Mouse (Mus musculus) embryonic fibroblast, embryonic 13.5 days (primary cell): ENCODE measurements at regions not wholly inside any gene's neighbourhood (a gene's known extent, or its start where the extent isn't known, plus 50 kb on each side); places are given as distances from the start of the nearest gene placed in this dataset.

Source experiments
- H3K27ac ChIP-seq: 2 replicates; pipeline ENCODE4 v1.5.1; 2012; ENCODE audit warnings: low read length, control low read depth, inconsistent platforms; ENCODE audit not compliant: insufficient read depth
- H3K4me1 ChIP-seq: 2 replicates; pipeline ENCODE4 v1.6.1; 2011; ENCODE audit warnings: low read length; ENCODE audit not compliant: control insufficient read depth, insufficient read depth
- H3K4me3 ChIP-seq: 2 replicates; pipeline ENCODE4 v1.5.1; 2011; ENCODE audit warnings: mild to moderate bottlenecking, control low read depth, low read length; ENCODE audit not compliant: insufficient read depth
- CTCF ChIP-seq: IDR thresholded peaks from 2 replicates; pipeline ENCODE4 v1.5.1; 2011; ENCODE audit warnings: mild to moderate bottlenecking, control low read depth, low read length, moderate library complexity, borderline replicate concordance; ENCODE audit not compliant: insufficient read depth
- POLR2A ChIP-seq: IDR thresholded peaks from 2 replicates; pipeline ENCODE4 v1.6.1; 2011; ENCODE audit warnings: low read depth, mild to moderate bottlenecking, control low read depth, low read length, moderate library complexity

DNA sequence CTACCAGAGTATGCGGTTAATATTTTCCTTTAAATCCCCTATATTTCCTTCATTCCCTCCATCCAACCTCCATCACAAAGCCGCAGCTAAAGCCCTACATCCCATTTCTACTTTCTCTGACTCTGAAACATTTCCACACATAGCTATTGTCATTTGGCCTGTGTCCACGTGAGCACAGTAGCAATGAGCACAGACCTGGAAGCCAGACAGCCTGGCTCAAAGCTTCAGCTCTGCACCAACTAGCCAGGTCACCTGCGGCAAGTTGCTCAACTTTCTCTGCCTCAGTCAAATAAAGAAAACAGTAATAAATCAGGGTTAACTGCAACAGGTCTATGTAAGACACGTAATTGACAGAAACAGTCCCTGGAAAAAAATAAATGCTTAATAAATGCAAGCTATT, 247.8 kb upstream of the Maf start:
- Histone ChIP-seq H3K4me3 (no peak overlapping the region), H3K27ac (no peak overlapping the region), H3K4me1 (no peaks in the 10 kb centered on the region)
- TF ChIP-seq CTCF (no peak), POLR2A (no peak)

DNA sequence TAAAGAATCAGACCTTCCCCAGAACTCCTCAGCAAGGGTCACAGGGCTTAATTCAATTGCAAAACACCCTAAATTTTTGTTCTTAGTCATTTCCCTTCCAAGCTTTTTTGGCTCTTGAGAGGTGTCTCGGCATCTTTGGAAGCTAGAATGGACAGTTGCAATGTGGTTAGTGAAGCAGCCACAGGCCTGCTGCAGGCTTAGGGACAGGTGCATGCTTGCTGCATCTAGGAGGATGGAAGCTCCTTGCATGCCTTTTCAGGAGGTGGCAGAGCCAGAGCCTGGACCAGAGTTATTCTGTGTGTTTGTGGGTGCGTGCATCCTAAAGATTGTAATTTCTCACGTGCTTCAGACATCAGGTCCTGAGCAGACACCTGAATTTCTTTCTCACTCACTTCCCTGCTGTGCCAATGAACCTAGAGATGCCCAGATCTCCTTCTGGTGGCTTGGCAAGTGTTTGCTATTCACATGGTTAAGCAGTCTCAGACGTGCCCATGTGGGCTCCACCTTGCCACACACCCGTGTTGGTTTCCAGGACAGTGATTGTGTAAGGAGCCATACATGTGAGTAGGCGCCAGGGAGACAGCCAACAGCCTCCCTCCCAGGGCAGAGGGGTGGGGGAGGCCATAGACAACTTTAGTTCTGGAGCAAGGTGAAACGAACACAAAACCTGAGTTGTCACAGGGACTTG, 246.3 kb upstream of the Maf start:
- H3K27ac ChIP-seq, result no peak overlapping the region
- TF ChIP-seq POLR2A, result no peak
- TF ChIP-seq CTCF, result no peak
- no peaks in the 10 kb centered on the region for H3K4me1 ChIP-seq
- no peak overlapping the region for H3K4me3 ChIP-seq

DNA sequence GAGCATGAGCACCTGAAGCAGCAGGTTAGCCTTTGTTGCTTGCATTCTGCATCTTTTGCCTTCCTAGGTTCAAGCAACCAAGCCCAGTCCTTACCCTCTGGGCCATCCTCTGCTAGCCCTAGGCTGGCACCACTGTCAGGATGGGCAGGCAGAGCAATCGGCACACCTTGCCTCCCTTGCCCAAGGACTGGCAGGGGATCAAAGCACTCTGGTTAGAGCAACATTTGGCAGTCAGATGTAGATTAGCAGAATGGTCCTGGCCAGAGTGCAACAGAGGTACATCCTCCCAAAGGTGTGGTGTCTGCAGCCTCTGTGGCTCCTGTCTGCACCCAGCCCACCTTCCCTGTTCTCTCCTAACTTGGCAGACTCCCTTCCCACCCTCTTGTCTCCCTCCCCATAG, 244.9 kb upstream of the Maf start:
- no peak overlapping the region for H3K27ac ChIP-seq
- no peak overlapping the region for H3K4me3 ChIP-seq
- TF ChIP-seq CTCF, result no peak
- no peak for TF ChIP-seq POLR2A

DNA sequence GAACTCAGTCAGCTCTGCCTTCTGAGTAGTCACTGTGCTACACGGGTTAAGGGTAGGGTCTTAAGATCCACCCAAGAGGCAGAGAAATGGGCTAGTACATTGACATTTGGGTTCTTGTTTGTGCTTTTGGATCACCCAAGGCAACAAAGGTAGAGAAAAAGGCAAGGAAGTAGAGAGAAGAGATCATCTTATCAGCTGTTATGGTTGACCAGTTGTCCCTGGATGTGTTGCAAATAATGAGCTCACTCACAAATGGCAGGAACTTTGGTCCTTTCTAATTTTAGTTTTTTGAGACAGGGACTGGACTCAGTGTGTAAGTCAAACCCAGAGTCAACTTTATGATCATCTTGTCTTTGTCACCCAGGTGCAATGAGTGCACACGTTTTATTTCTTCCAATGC, 241.3 kb upstream of the Maf start:
- Histone ChIP-seq H3K4me1 (no peaks in the 10 kb centered on the region), H3K4me3 (no peak overlapping the region), H3K27ac (no peak overlapping the region)
- TF ChIP-seq CTCF (no peak), POLR2A (no peak)

More for the DNA sequence above, 244.9 kb upstream of the Maf start:
- H3K4me1 ChIP-seq, result no peaks in the 10 kb centered on the region

DNA sequence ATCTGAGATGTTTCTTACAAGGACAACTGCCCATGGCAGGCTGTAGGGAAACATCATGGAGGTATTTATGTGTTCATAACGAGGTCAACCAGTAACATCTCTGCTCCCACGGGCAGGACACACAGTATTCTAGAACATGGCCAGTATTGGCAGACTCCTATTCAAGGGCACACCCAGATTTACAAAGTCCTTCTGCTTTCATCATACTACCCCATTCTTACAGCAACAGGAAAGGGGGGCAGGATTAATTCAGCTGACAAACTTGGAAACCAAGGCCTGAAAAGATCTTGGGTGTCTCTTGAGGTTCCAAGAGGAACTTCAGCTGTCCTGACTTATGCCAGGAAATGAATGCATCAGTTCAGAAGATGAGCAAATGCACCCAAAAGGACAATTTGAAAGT, 240.4 kb upstream of the Maf start:
- Histone ChIP-seq H3K27ac (no peak overlapping the region), H3K4me3 (no peak overlapping the region), H3K4me1 (no peaks in the 10 kb centered on the region)
- no peak for TF ChIP-seq CTCF
- no peak for TF ChIP-seq POLR2A

DNA sequence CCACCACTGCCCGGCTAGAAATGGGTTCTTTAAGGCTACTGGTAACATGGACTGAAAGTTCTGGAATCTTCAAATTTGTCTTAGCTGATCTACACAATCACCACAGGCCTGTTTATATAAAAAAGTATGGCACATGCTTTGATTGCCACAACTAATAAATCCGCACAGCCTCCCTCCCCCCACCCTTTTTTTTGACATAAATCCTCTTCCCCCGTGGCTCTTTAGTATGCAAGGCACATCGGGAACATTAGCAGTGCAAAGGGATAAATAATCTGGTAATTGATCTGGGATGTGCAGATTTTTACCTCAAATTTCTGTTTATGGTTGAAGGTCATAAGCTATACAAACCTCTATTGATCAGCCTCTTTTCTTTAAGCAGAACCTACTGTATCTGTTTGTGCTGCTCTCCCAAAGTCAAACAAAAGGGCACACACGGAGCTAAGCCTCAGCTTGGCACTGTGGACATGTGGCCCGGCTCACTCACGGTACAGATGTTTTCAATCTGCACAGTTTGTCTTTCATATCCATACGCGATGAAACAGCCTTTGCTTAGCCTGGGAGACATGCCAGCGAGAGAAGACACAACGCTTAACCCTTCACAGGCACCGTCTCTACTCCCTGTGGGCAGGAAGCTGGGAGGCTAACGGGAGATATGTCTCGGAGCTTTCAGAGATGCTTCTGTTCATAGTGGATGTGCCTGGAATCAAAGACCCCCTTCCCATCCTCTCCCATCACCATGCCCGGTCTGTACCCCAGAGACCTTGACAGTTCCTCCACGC, 235.3 kb upstream of the Maf start:
- no peak overlapping the region for H3K27ac ChIP-seq
- no peaks in the 10 kb centered on the region for H3K4me1 ChIP-seq
- no peak overlapping the region for H3K4me3 ChIP-seq
- no peak for TF ChIP-seq CTCF
- TF ChIP-seq POLR2A, result no peak

DNA sequence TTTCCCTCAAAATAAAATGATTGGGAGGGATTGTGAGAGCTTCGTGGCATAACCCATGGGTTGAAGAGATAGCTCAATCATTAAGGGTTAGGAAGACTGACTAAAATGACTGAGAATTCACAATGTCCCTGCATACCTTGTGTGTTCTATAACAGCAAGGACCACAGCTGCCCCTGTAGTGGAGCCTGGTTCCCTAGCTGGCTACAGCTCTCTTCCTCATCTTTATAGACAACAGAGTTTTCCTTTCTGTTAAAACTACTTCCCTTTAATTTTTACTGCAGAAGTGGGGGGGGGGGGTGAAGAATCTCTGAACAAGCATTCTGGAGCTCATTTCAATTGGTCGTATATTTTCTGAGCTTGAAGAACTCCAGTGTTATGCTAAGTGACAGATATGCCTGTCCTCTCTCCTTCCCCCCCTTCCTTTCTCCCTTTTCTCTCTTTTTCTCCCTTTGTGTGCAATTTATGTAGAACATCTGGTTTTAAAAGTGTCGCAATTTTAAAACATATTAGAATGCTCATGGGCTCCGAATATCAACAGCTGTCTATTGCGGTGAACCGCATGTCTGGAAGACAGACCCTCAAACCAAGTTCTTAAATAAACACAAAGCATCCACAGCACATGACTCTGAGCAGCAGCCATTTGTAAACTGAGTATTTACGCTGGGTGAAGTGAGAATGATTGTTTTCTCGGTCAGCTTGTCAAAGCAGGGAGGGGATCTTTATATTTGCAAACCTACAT, 222.0 kb upstream of the Maf start:
- no peak for TF ChIP-seq POLR2A
- TF ChIP-seq CTCF, result no peak
- Histone ChIP-seq H3K4me1 (peaks cover 2% of the 10 kb centered on the region; the same call in 1 of the 2 replicates), H3K4me3 (no peak overlapping the region), H3K27ac (no peak overlapping the region)

DNA sequence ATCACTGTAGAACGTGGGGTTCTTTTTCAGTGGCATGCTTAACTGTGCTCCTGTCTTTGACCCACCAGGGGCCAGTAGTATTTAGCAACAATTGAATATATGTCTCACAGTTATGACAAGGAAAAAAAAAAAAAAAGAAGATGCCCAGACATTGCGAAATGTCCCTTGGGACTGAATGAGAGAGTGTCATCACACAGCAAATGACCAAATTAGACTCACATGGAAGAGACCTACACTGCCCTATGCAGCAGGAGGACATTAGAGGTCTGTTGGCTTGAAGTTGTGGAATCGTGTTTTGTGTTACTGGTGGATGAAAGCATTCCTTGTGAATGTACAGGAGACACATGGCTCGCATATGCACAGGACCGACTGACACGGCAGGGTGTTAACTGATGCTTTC, 214.3 kb upstream of the Maf start:
- TF ChIP-seq POLR2A, result no peak
- no peak for TF ChIP-seq CTCF
- Histone ChIP-seq H3K4me3 (no peak overlapping the region), H3K4me1 (peaks cover 2% of the 10 kb centered on the region; the same call in 1 of the 2 replicates), H3K27ac (no peak overlapping the region)

DNA sequence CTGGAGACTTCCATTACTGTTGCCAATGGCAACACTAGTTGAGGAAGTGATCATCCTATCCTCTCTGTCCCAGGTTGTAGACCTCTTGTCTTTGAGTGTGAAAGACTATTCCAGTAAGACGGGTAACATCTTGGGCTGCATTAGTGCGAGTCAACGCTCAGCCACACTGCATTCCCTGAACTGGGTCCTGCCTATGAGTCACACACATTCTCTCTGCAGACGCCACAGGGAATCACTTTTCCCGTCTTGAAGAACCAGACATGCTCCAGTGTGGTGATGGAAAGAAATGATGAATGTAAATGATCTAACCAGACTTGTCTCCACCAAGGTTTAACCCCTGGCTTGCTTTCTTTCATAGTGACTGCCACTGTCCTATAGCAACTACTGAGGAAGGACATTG, 199.1 kb upstream of the Maf start:
- Histone ChIP-seq H3K27ac (no peak overlapping the region), H3K4me3 (no peak overlapping the region), H3K4me1 (no peaks in the 10 kb centered on the region)
- TF ChIP-seq CTCF, result no peak
- TF ChIP-seq POLR2A, result no peak
